Mouse (Mus musculus) lung, adult 2 months (tissue): ENCODE results near the gene Ebpl. TPM values are rescaled to one million over a fixed set of nuclear protein-coding genes. Genes with fewer than 3 reads are reported as not detected.

ENCODE experiments used
- DNase-seq: peaks from one replicate; pipeline ENCODE4 v3.0.0; 2022
- H3K4me1 ChIP-seq: fragments of 200-500 bp; 2 replicates; pipeline ENCODE4 v1.6.1; 2011; ENCODE audit warnings: low read length; ENCODE audit not compliant: control insufficient read depth, insufficient read depth
- H3K4me3 ChIP-seq: fragments of 200-500 bp; replicated peaks from 2 replicates; pipeline ENCODE3; 2011; ENCODE audit warnings: low read depth, mild to moderate bottlenecking, control low read depth, low read length; ENCODE audit errors: extremely low read depth
- CTCF ChIP-seq: fragments of 200-500 bp; IDR thresholded peaks from 2 replicates; pipeline ENCODE4 v1.5.1; 2011; ENCODE audit warnings: mild to moderate bottlenecking, low read length, control low read depth; ENCODE audit not compliant: insufficient read depth
- POLR2A ChIP-seq: fragments of 200-500 bp; IDR thresholded peaks from 2 replicates; pipeline ENCODE4 v1.6.1; 2011; ENCODE audit warnings: low read depth, mild to moderate bottlenecking, control low read depth, low read length, borderline replicate concordance; ENCODE audit errors: extremely low read depth
- WGBS: fragments of 180-500 bp; shearing (Covaris S2); methylation state at CpG from one replicate; pipeline ENCODE4 v1.1.7; 2018; 5-methylcytosine and 5-hydroxymethylcytosine counted together
- polyA plus RNA-seq: library from polyadenylated mRNA; depleted of rRNA; stranded (reverse); fragments of >200 nt; gene quantifications from 2 replicates; pipeline ENCODE4 v1.2.3, GENCODE M21; 2012; rRNA removed

Gene Ebpl
- polyA plus RNA-seq, 1 experiment: 1.7 TPM

GRCm38 (mm10) chr14:61302428-61302827, 57.8 kb downstream of the Ebpl start:
- TF ChIP-seq CTCF (no peak), POLR2A (no peak)

GRCm38 (mm10) chr14:61301323-61301722, 58.9 kb downstream of the Ebpl start:
- DNase-seq: no peak
- no peak for TF ChIP-seq POLR2A
- no peak for TF ChIP-seq CTCF
- H3K4me3 ChIP-seq: no peak overlapping the region
- 30% methylated on average over 2 of the region's 2 CpGs for WGBS
- no peaks in the 10 kb centered on the region for H3K4me1 ChIP-seq

More at GRCm38 (mm10) chr14:61302428-61302827, 57.8 kb downstream of the Ebpl start:
- 62% methylated on average over 2 of the region's 2 CpGs for WGBS
- no peak for DNase-seq
- Histone ChIP-seq H3K4me3 (no peak overlapping the region), H3K4me1 (no peaks in the 10 kb centered on the region)

- H3K4me3 ChIP-seq: no peak overlapping the region
- TF ChIP-seq POLR2A (no peak), CTCF (no peak)
- no peak for DNase-seq
- no peaks in the 10 kb centered on the region for H3K4me1 ChIP-seq
- whole genome bisulfite sequencing: 88% methylated on average over 6 of the region's 6 CpGs
These were observed 60.4 kb downstream of the Ebpl start for GRCm38 (mm10) chr14:61299810-61300209.

GRCm38 (mm10) chr14:61294738-61295079, 65.5 kb downstream of the Ebpl start:
- no peaks in the 10 kb centered on the region for H3K4me1 ChIP-seq
- no peak overlapping the region for H3K4me3 ChIP-seq
- 11% methylated on average over 6 of the region's 6 CpGs for WGBS
- TF ChIP-seq POLR2A (no peak), CTCF (peak; percentile 37; the same call in 1 of the 2 replicates)
- DNase-seq: peak; percentile 29

- TF ChIP-seq CTCF: peak; percentile 68
- no peak for TF ChIP-seq POLR2A
- no peak overlapping the region for H3K4me3 ChIP-seq
- peak; percentile 48 for DNase-seq
These were observed 66.1 kb downstream of the Ebpl start for GRCm38 (mm10) chr14:61293884-61294737.

GRCm38 (mm10) chr14:61290664-61291063, 69.6 kb downstream of the Ebpl start:
- no peak for TF ChIP-seq CTCF
- DNase-seq: no peak
- Histone ChIP-seq H3K4me1 (no peaks in the 10 kb centered on the region), H3K4me3 (no peak overlapping the region)
- 31% methylated on average over 3 of the region's 3 CpGs for WGBS

More at GRCm38 (mm10) chr14:61293884-61294737, 66.1 kb downstream of the Ebpl start:
- no peaks in the 10 kb centered on the region for H3K4me1 ChIP-seq
- 48% methylated on average over 16 of the region's 16 CpGs for WGBS

- DNase-seq: no peak
- TF ChIP-seq POLR2A: no peak
- 51% methylated on average over 19 of the region's 19 CpGs for WGBS
These were observed 71.5 kb downstream of the Ebpl start for GRCm38 (mm10) chr14:61288606-61289286.

More at GRCm38 (mm10) chr14:61288606-61289286, 71.5 kb downstream of the Ebpl start:
- H3K4me1 ChIP-seq: no peaks in the 10 kb centered on the region
- no peak overlapping the region for H3K4me3 ChIP-seq

Other genes with a start within 250 kb of the Ebpl start
- gene Sacs, start 222.0 kb downstream of the Ebpl start, polyA plus RNA-seq: 0.51 and 1.2 TPM in 2 replicates
- 1.8 and 5.6 TPM in 2 replicates for gene Sgcg, start 101.9 kb downstream of the Ebpl start, polyA plus RNA-seq
- 5.6 and 10.4 TPM in 2 replicates for gene Arl11, start 50.7 kb downstream of the Ebpl start, polyA plus RNA-seq
- 3.8 and 6.3 TPM in 2 replicates for gene Kpna3, start 79.4 kb upstream of the Ebpl start, polyA plus RNA-seq
- gene Spryd7, start 196.4 kb upstream of the Ebpl start, polyA plus RNA-seq: 7.8 and 11.8 TPM in 2 replicates
- 2.5 and 4.7 TPM in 2 replicates for gene Trim13, start 237.8 kb upstream of the Ebpl start, polyA plus RNA-seq
- gene Kcnrg, start 247.0 kb upstream of the Ebpl start, polyA plus RNA-seq: 3.0 and 4.9 TPM in 2 replicates